Mouse (Mus musculus) embryonic facial prominence, embryonic 12.5 days (tissue): ENCODE results near the gene Cfap74. TPM values are rescaled to one million over a fixed set of nuclear protein-coding genes. Genes with fewer than 3 reads are reported as not detected.

Experiments
- ATAC-seq: fragments of 200-750 bp; cut with Nextera tagmentation; 2 replicates; pipeline ENCODE4 v1.8.0; 2017; ENCODE audit not compliant: insufficient number of reproducible peaks, insufficient read depth, low FRiP score, low TSS enrichment
- H3K27ac ChIP-seq: fragments of 300-500 bp; sonication (generic); 2 replicates; pipeline ENCODE4 v1.5.1; 2016; ENCODE audit warnings: mild to moderate bottlenecking
- H3K27me3 ChIP-seq: fragments of 300-500 bp; sonication (generic); 2 replicates; pipeline ENCODE4 v1.6.1; 2016; ENCODE audit warnings: mild to moderate bottlenecking, moderate library complexity
- H3K36me3 ChIP-seq: fragments of 300-500 bp; sonication (generic); 2 replicates; pipeline ENCODE4 v1.6.1; 2016; ENCODE audit warnings: mild to moderate bottlenecking
- H3K4me1 ChIP-seq: fragments of 300-500 bp; sonication (generic); 2 replicates; pipeline ENCODE4 v1.6.1; 2016
- H3K4me2 ChIP-seq: fragments of 300-500 bp; sonication (generic); replicated peaks from 2 replicates; pipeline ENCODE4 v1.6.1; 2016; ENCODE audit warnings: mild to moderate bottlenecking, moderate library complexity
- H3K4me3 ChIP-seq: fragments of 300-500 bp; sonication (generic); 2 replicates; pipeline ENCODE4 v1.5.1; 2016; ENCODE audit warnings: mild to moderate bottlenecking
- H3K9ac ChIP-seq: fragments of 300-500 bp; sonication (generic); 2 replicates; pipeline ENCODE4 v1.6.1; 2016; ENCODE audit warnings: mild to moderate bottlenecking, moderate library complexity
- H3K9me3 ChIP-seq: fragments of 300-500 bp; sonication (generic); 2 replicates; pipeline ENCODE4 v1.6.1; 2016; ENCODE audit warnings: mild to moderate bottlenecking, moderate library complexity
- WGBS: fragments of 180-500 bp; shearing (Covaris S2); methylation state at CpG from one replicate; pipeline ENCODE4 v1.1.7; 2016; 5-methylcytosine and 5-hydroxymethylcytosine counted together
- polyA plus RNA-seq: library from polyadenylated mRNA; unstranded; fragments of >200 nt; fragmentation: Nextera tagmentation; extraction: Ambion mirVana; gene quantifications from 2 replicates; pipeline ENCODE4 v1.2.1, GENCODE M21; 2016

Gene Cfap74
- 4.9 and 6.9 TPM in 2 replicates for polyA plus RNA-seq

DNA sequence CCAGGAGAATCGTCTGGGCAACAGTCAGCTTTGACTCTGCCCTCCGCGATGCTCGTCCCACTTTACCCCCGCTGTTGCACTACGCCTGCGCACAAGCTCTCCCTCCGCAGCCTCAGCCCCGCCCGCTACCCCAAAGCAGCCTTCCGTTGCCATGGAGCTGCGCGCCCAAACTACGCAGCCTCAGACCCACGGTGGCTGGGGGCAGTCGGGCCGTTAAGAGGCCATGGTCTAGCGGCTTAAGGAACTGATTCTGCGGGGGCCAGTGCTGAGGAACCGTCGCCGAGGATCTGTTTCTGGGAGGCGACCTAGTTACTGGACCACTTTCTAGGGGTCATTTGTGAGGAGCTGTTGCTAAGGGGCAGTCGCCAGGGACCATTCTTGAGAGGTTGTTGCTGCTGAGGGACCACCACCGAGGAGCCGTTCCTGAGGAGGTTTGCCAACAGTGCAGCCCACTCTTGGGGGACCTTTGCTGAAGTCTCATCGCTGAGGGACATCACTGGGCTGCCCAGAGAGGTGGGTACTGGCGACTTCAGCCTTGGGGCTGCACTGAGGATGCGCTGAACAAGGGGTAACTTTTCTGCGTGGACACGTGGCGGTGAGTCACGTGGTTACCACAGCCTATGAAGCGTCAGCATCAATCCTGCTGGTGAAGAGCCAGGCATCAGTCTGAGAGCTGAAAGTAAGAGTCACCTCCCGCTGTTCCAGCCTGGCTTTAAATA lies at the start of gene Cfap74:
Gene Cfap74, plus strand, starts transcription at position 133 of the 719 bp plus-strand sequence.
- Histone ChIP-seq H3K36me3 (no peaks in the 10 kb centered on the region), H3K9ac (peak within 1 kb of the TSS; percentile 35; the same call in 1 of the 2 replicates), H3K4me2 (peak within 1 kb of the TSS; percentile 64), H3K27ac (no peak within 1 kb of the TSS), H3K4me3 (peak within 1 kb of the TSS; percentile 52), H3K27me3 (0 out of 2 replicates have a peak, but pooled peaks cover 2% of the 10 kb centered on the region), H3K4me1 (peaks cover 6% of the 10 kb centered on the region; the same call in 1 of the 2 replicates), H3K9me3 (no peaks in the 10 kb centered on the region)
- ATAC-seq: peak; percentile 95
- under 1% methylated on average over 35 of the region's 35 CpGs for WGBS

DNA sequence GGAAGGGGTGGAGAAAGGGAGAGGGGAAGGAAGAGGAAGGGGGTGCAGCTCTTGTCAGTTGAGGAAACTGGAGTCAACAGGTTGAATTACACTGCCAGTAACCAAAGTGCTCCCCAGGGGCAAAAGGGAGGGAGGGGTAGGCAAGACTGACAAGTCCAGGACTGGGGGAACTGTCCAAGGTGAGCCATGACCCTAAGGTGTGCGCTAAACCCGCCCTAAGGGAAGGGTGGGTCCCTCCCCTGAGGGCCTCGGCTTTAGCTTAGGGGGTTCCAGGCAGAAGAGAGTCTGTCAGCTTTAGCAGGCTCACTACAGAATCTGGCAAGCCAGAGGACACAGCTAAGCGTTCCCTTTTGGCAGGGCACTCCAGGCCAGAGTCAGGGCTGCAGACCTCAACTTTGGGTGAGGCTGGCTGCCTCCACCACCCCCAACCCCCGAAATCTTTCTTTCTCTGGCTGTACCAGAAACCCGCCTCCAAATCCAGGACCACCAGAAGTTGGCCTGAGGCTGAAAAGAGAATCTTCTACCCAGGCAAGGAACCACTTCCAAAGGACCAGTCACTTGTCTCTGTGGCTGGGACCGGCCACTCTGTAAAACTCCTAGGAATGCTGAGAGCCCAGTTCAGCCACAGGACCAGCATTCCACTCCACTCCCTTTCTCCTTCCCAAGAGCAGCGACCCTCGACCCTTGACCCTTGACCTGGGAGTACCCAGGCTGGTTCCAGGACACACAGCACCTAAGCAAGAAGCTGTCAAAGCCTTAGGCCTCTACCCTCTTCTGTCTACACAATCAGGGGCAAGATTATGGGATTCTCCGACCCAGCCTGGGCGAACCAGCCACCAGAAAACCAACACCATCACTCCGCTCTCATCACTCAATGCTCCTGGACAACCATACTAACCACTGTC lies 49.2 kb upstream of the Cfap74 start:
- ATAC-seq: no peak
- H3K27me3 ChIP-seq: peaks cover 65% of the 10 kb centered on the region
- no peaks in the 10 kb centered on the region for H3K9me3 ChIP-seq
- no peak overlapping the region for H3K27ac ChIP-seq
- no peak overlapping the region for H3K9ac ChIP-seq
- no peaks in the 10 kb centered on the region for H3K36me3 ChIP-seq
- 33% methylated on average over 12 of the region's 12 CpGs for WGBS
- H3K4me2 ChIP-seq: no peak overlapping the region
- no peak overlapping the region for H3K4me3 ChIP-seq
- peaks cover 13% of the 10 kb centered on the region for H3K4me1 ChIP-seq

DNA sequence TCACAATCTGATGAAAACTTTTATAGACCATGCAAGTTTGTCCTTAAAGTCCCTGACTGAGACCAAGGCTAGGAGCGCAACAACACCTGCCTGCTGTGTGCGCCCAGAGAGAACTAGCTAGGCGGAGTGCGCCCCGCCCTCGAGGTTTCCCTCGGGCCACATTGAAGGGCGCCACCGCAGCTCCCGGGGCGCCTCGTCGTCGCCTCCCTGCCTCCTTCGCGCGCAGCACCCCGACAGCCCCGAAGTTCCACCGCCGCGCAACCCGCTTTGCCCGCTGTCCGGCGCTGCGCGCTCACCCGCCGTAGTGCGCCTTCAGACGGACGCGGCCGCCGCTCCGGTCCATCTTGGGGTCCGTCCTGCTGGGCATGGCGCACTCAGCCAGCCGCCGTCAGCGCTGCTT lies 48.1 kb upstream of the Cfap74 start:
- Histone ChIP-seq H3K4me2 (peak overlapping the region; percentile 61), H3K9ac (0 out of 2 replicates have a peak overlapping the region, but pooled peaks have one; percentile 15), H3K4me1 (peaks cover 13% of the 10 kb centered on the region), H3K4me3 (peak overlapping the region; percentile 50), H3K36me3 (no peaks in the 10 kb centered on the region), H3K27ac (no peak overlapping the region), H3K9me3 (no peaks in the 10 kb centered on the region), H3K27me3 (peaks cover 66% of the 10 kb centered on the region)
- WGBS: under 1% methylated on average over 41 of the region's 42 CpGs
- no peak for ATAC-seq

DNA sequence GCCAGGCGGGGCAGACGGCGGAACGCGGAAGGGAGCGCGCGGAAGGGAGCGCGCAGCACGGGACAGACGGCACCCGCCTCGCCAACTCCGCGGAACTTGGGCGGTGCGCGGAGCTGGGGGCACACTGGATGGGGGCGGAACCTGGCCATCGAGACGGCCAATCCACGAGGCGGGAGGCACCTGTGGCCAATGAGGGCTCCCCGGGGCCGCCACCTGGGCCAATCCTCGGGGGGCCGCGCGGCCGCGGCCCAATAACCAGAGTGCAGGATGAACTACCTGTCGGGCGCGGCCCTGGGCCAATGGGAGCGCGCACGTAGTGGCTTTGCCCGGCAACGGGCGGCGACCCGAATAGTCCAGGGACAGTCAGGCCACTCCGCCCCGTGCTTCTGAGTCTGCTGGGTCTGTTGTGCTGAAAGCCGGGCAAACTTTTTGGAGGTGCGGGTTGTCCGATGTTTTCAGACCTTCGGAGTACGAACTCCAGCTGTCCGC lies 47.6 kb upstream of the Cfap74 start, which contains the start of gene Prkcz:
Gene Prkcz, minus strand, starts transcription at position 59 of the 489 bp plus-strand sequence.
- peaks cover 13% of the 10 kb centered on the region for H3K4me1 ChIP-seq
- no peaks in the 10 kb centered on the region for H3K36me3 ChIP-seq
- WGBS: under 1% methylated on average over 51 of the region's 51 CpGs
- peak within 1 kb of the TSS; percentile 61 for H3K4me2 ChIP-seq
- peaks cover 71% of the 10 kb centered on the region for H3K27me3 ChIP-seq
- no peaks in the 10 kb centered on the region for H3K9me3 ChIP-seq
- 0 out of 2 replicates have a peak within 1 kb of the TSS, but pooled peaks have one; percentile 15 for H3K9ac ChIP-seq
- ATAC-seq: peak; percentile 95
- peak within 1 kb of the TSS; percentile 50 for H3K4me3 ChIP-seq
- no peak within 1 kb of the TSS for H3K27ac ChIP-seq

DNA sequence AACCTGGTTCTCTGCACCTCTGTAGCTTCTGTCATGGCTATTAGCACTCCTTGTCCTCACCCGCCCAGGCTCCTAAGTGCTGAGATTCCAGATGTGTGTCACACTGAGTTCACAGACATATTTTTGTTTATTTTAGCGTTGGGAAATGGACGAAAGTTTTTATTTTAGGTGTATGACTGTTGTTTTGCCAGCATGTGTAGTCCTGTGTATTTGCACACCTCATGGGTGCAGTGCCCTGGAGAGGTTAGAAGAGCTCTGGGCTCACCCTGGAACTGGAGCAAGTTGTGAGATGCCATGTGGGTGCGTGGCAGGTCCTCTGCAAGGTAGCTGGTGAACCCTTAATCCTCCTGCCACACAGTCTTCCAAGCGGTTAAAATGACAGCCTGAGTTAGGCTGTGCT lies 46.5 kb upstream of the Cfap74 start:
- no peaks in the 10 kb centered on the region for H3K36me3 ChIP-seq
- no peak overlapping the region for H3K9ac ChIP-seq
- H3K27me3 ChIP-seq: peaks cover 72% of the 10 kb centered on the region
- no peak for ATAC-seq
- peaks cover 13% of the 10 kb centered on the region for H3K4me1 ChIP-seq
- no peak overlapping the region for H3K4me3 ChIP-seq
- no peaks in the 10 kb centered on the region for H3K9me3 ChIP-seq
- no peak overlapping the region for H3K27ac ChIP-seq
- WGBS: 35% methylated on average over 5 of the region's 5 CpGs
- peak overlapping the region; percentile 61; the same call in 1 of the 2 replicates for H3K4me2 ChIP-seq

DNA sequence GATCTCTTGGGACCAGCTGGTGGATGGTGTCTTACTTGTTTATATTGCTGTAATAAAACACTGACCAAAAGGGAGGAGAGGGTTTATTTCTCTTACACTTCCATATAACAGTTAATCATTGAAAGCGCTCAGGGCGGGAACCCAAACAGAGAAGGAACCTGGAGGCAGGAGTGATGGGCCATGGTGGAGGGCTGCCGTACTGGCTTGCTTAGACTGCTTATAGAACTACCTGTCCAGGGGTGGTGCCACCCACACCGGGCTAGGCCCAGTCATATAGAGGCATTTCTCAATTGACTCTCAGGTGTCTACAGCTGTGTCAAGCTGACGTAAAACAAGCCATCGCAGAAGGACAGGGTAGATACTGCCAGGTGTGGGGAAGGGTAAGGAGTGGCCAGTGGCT lies 42.2 kb upstream of the Cfap74 start:
- Histone ChIP-seq H3K27ac (no peak overlapping the region), H3K4me1 (peaks cover 3% of the 10 kb centered on the region), H3K9me3 (no peaks in the 10 kb centered on the region), H3K27me3 (peaks cover 34% of the 10 kb centered on the region), H3K36me3 (no peaks in the 10 kb centered on the region), H3K4me3 (no peak overlapping the region), H3K4me2 (no peak overlapping the region), H3K9ac (no peak overlapping the region)
- WGBS: 89% methylated on average over 6 of the region's 6 CpGs
- ATAC-seq: no peak

DNA sequence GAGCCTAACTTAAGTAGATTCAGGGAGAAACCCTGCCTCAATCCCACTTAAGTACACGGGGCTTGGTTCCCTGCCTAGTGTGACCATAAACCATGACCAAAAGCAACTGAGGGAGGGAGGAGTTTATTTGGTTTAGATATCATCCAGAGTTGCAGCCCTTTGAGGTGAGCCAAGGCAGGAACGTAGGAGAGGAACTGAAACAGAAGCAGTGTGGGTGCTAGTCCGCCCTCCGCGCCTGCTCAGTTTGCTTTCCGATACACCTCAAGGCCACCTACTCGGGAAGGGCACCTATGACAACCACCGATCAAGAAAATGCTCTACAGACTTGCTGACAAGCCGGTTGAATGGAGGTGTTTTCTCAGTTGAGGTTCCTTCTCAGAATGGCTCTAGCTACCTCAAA lies 41.3 kb upstream of the Cfap74 start:
- Histone ChIP-seq H3K36me3 (no peaks in the 10 kb centered on the region), H3K9ac (no peak overlapping the region), H3K4me3 (no peak overlapping the region), H3K4me2 (no peak overlapping the region), H3K9me3 (no peaks in the 10 kb centered on the region), H3K4me1 (peaks cover under 1% of the 10 kb centered on the region; the same call in 1 of the 2 replicates), H3K27me3 (peaks cover 24% of the 10 kb centered on the region), H3K27ac (no peak overlapping the region)
- ATAC-seq: no peak
- WGBS: 89% methylated on average over 9 of the region's 9 CpGs

DNA sequence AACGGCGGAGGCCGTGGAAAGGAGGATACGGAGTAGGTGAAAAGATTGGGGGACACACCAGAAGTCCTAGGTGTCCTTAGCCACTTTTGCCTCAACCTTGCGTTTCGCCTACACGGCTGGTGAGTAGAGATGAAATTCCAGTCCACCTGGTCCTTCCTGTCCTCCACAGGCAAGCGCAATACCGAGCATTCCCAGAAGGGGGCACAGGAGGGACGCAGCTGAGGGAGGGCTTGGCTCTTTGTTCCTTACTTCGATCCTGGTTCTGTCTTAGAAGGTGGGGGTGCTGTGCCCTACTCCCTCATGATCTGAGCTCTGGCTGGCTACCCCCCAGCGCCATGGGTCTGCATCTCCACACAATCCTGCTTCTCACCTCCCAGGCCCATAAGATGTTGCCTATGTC lies 40.3 kb upstream of the Cfap74 start:
- no peak for ATAC-seq
- Histone ChIP-seq H3K27ac (no peak overlapping the region), H3K9me3 (no peaks in the 10 kb centered on the region), H3K4me3 (no peak overlapping the region), H3K9ac (no peak overlapping the region), H3K27me3 (peaks cover 15% of the 10 kb centered on the region), H3K4me2 (no peak overlapping the region), H3K36me3 (no peaks in the 10 kb centered on the region), H3K4me1 (no peaks in the 10 kb centered on the region)
- 20% methylated on average over 12 of the region's 12 CpGs for WGBS

DNA sequence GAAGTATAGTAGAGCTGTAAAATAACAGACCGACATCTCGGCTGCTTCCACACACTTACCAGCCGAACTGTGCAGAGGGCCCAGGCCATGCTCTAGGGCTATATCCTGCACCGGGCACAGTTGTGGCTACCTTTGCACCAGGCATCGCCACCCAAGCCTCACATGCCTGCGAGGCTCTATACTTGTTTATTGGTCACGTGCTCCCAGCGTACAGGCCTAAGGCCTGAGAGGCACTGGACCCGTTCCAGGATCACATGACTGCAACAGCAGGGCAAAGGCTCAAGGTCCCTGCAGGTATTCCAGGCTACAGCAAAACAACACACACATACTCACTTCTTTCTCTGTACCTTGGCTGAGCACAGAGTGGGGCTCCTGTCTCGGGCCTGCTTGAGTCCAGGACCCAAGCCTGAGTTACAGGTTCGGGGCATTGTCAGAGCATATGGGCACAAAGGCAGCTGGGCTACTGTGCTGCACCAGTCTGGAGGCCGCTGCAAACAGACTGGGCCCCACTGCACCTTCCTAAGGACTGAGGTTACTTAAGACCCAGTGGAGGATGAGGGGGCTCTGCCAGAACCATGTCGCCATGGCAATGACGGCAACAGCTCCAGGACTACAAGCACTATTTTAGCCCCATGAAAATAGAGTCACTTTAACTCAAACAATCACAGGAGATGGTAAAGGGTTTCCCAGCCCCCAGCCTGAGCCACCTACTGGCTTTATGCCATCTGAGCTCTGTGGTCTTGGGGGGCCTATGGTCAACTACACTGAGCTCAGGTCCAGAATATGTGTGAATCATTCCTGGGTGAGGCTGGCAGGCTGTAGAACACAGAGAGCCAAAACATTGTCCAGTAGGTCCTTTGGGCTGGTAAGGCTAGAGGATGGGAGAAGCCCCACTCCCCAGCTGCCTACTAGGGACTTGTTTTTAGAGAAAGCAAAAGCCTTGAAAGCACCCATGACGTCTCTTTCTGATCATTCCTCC lies 38.0 kb upstream of the Cfap74 start:
- no peaks in the 10 kb centered on the region for H3K9me3 ChIP-seq
- H3K4me2 ChIP-seq: no peak overlapping the region
- ATAC-seq: no peak
- H3K4me3 ChIP-seq: no peak overlapping the region
- WGBS: 82% methylated on average over 15 of the region's 15 CpGs
- no peaks in the 10 kb centered on the region for H3K36me3 ChIP-seq
- H3K27me3 ChIP-seq: peaks cover 4% of the 10 kb centered on the region; the same call in 1 of the 2 replicates
- no peak overlapping the region for H3K27ac ChIP-seq
- H3K4me1 ChIP-seq: no peaks in the 10 kb centered on the region
- no peak overlapping the region for H3K9ac ChIP-seq

DNA sequence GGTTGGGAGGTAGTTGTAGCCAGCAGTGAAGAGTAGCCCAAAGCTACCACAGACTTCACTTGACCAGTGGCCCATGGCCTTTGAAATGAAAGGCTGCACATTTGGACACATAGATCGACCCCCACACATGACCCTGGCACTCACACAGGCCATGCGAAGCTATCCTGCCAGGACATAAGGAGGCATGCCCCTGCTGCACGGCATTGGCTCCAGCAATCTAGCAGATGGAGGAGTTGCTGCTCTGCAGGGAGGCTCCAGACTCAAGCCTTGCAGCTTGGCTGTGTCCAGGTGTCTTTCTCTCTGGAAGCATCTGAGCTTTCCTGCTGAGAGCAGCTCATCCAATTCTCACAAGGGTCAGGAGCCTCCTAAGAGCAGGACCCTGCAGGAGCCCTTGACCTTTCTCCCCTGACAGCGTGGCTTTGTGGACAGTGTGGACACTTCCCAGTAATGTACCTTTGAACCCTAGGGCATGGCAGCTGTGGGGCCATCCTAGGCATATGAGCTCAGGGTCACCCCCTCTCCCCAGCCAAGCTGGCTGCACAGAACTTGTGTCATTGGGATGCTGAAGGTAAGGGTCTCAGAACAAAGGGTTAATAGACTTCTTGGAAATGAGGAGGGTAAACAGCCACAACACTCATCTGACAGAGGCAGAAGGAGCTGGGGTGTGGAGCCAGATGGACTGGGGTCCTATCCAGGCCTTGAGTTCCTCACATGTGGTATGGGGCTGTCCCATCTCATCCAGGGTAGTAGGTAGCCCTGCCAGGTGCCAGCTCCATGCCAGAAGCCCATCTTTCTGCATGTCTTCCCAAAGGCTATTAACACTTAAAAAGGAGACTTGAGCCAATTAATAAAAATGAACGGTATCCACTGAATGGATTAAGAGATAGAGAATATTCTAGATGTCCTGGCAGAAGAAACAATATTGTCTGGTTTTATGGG lies 36.9 kb upstream of the Cfap74 start:
- Histone ChIP-seq H3K4me3 (no peak overlapping the region), H3K27me3 (no peaks in the 10 kb centered on the region), H3K4me1 (no peaks in the 10 kb centered on the region), H3K27ac (no peak overlapping the region), H3K4me2 (no peak overlapping the region), H3K9me3 (no peaks in the 10 kb centered on the region), H3K9ac (no peak overlapping the region), H3K36me3 (no peaks in the 10 kb centered on the region)
- ATAC-seq: no peak
- WGBS: 75% methylated on average over 5 of the region's 5 CpGs
